Mouse (Mus musculus) cerebellum, adult 2 months (tissue): Measurements from ENCODE around the gene Gripap1. TPM values are rescaled to one million over a fixed set of nuclear protein-coding genes. Genes with fewer than 3 reads are reported as not detected.

Experiments
- DNase-seq, 2 experiments: peaks; one replicate each; pipeline ENCODE4 v3.0.0; 2021
- H3K27ac ChIP-seq: fragments of 200-500 bp; 2 replicates; pipeline ENCODE4 v1.5.1; 2012; ENCODE audit warnings: low read length, control low read depth, inconsistent platforms; ENCODE audit not compliant: insufficient read depth
- H3K27me3 ChIP-seq: fragments of 200-500 bp; 2 replicates; pipeline ENCODE4 v1.6.1; 2012; ENCODE audit warnings: inconsistent platforms, mild to moderate bottlenecking, low read length, moderate library complexity; ENCODE audit not compliant: control insufficient read depth, insufficient read depth
- H3K4me1 ChIP-seq: fragments of 200-500 bp; 2 replicates; pipeline ENCODE4 v1.6.1; 2011; ENCODE audit warnings: low read length; ENCODE audit not compliant: control insufficient read depth, insufficient read depth
- H3K4me3 ChIP-seq: fragments of 200-500 bp; replicated peaks from 2 replicates; pipeline ENCODE3; 2011; ENCODE audit warnings: mild to moderate bottlenecking, low read depth, low read length, control low read depth; ENCODE audit not compliant: insufficient read depth
- CTCF ChIP-seq: fragments of 200-500 bp; IDR thresholded peaks from 2 replicates; pipeline ENCODE4 v1.5.1; 2011; ENCODE audit warnings: low read depth, mild to moderate bottlenecking, control low read depth, low read length, moderate library complexity, borderline replicate concordance; ENCODE audit not compliant: insufficient read depth
- POLR2A ChIP-seq: fragments of 200-500 bp; IDR thresholded peaks from 2 replicates; pipeline ENCODE4 v1.6.1; 2011; ENCODE audit warnings: low read length, control low read depth, borderline replicate concordance; ENCODE audit not compliant: insufficient read depth
- WGBS: fragments of 180-500 bp; shearing (Covaris S2); methylation state at CpG from one replicate; pipeline ENCODE4 v1.1.7; 2018; 5-methylcytosine and 5-hydroxymethylcytosine counted together
- polyA plus RNA-seq: library from polyadenylated mRNA; depleted of rRNA; stranded (reverse); fragments of >200 nt; gene quantifications from 2 replicates; pipeline ENCODE4 v1.2.3, GENCODE M21; 2012

Gripap1 gene
- polyA plus RNA-seq, 1 experiment = 110 TPM

DNA sequence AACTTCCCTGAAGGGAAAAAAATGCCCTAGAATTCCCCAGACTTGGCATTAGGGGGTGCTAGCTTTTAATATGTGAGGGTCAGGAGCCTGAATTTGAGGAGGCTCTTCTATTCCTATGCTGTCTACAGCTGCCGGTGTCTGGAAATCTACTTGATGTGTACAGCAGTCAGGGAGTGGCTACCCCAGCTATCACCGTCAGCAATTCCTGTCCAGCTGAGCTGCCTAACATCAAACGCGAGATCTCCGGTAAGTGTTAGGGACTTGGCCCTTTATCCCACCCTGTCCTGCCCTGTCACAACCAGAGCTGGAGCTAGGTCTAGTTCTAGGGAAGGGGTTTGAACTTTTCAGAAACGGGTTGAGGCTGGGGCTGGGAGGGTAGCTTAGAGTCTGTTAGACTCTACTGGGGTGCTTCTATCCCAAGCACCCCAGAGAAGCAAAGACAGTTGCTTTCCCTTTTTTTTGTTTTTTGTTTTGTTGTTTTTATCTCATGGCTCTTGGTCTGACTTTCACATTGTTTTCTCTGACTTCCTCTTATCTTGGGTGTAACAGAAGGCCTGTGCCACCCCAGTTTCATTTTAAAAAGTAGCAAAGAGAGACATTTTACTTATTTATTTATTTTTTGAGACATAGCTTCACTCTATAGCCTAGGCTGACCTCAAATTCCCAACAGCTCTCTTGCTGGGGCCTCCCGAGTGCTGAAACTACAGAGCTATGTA lies 20.1 kb upstream of the Gripap1 start:
- Histone ChIP-seq H3K27me3 (no peaks in the 10 kb centered on the region), H3K4me1 (peaks cover 5% of the 10 kb centered on the region; the same call in 1 of the 2 replicates), H3K27ac (no peak overlapping the region), H3K4me3 (no peak overlapping the region)
- DNase-seq = no peak
- WGBS = 88% methylated on average over 7 of the region's 7 CpGs
- TF ChIP-seq CTCF (no peak), POLR2A (no peak)

DNA sequence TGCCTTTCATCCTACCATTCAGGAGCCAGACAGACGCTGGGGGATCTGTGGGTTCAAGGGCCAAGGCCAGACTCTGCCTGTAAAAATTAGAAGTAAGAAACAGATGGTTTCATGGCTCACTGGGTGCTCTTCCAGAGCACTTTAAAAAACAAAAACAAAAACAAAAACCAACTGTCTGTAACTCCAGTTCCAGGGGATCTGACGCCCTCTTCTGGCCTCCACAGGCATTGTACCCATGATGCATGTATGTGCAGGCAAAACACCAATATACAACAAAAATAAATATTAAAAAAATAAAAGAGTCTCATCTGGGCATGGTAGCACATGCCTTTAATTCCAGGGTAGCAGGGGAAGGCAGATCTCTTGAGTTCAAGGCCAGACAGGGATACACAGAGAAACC lies 16.8 kb upstream of the Gripap1 start:
- Histone ChIP-seq H3K4me1 (no peaks in the 10 kb centered on the region), H3K4me3 (no peak overlapping the region), H3K27ac (no peak overlapping the region), H3K27me3 (no peaks in the 10 kb centered on the region)
- 13% methylated on average over 2 of the region's 2 CpGs for WGBS
- TF ChIP-seq POLR2A = no peak
- TF ChIP-seq CTCF = peak; percentile 31; the same call in 1 of the 2 replicates
- no peak for DNase-seq

DNA sequence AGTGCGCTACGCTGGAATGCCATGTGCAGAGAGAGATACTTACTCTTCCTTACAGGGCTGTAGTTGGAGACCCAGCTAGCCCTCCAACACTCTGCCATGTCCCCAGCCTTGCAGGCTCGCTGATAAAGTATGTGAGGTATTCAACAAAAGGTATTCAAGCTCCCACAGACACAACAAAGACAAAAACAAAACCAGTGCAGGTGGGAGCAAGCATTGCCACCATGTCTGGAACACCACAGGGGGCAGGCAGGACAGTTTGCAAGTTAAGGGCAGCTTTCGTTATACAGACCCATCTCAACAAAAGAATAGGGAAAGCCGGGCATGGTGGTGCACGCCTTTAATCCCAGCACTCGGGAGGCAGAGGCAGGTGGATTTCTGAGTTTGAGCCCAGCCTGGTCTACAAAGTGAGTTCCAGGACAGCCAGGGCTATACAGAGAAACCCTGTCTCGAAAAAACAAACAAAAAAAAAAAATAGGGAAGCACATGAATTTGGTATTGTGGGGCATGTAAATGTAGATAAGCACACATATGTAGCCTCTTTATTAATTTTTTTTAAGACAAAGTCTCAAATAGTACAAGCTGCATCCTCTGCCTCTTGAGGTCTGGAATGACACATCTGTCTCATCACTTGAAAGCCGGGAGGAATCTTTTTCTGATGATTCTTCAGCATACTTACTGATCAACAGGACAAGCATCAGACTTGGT lies 13.9 kb upstream of the Gripap1 start:
- TF ChIP-seq CTCF (no peak), POLR2A (no peak)
- no peak overlapping the region for H3K4me3 ChIP-seq
- no peak overlapping the region for H3K27ac ChIP-seq
- H3K27me3 ChIP-seq = no peaks in the 10 kb centered on the region
- H3K4me1 ChIP-seq = no peaks in the 10 kb centered on the region
- DNase-seq = no peak
- WGBS = 76% methylated on average over 9 of the region's 9 CpGs

DNA sequence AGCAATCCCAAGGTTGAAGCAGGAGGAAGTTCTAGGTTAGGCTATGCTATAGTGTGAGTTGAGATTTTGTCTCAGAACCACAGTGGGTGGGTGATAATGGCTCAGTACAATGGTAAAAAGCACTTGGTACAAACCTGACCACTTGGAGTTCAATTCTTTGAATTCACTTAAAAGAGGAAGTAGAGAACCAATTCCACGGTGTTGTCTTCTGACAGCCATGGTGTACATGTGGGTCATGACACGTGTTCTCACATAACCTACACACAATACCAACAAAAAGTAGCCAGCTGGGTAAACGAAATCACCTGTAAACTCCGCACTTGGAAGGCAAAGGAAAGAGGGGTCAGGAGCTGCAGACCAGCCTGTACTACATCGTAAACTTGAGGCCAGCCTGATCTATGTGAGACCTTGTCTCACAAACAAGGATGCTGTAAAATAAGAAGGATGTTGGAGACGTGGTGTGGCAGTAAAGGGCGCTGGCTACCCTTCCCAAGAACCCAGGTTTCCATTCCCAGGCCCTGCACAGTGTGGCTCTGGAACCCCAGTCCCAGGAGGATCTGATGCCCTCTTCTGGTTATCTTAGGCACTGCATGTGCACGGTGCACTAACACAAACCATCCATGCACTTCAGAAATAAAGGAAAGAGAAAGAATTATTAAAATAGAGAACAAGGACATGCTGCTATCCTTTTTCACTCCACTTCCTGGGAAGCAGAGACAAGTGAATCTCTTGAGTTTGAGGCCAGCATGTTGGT lies 13.1 kb upstream of the Gripap1 start:
- Histone ChIP-seq H3K27ac (no peak overlapping the region), H3K4me1 (no peaks in the 10 kb centered on the region), H3K27me3 (no peaks in the 10 kb centered on the region), H3K4me3 (no peak overlapping the region)
- WGBS = 49% methylated on average over 8 of the region's 8 CpGs
- DNase-seq = peak; percentile 57 to 68
- TF ChIP-seq POLR2A (no peak), CTCF (peak; percentile 77)

DNA sequence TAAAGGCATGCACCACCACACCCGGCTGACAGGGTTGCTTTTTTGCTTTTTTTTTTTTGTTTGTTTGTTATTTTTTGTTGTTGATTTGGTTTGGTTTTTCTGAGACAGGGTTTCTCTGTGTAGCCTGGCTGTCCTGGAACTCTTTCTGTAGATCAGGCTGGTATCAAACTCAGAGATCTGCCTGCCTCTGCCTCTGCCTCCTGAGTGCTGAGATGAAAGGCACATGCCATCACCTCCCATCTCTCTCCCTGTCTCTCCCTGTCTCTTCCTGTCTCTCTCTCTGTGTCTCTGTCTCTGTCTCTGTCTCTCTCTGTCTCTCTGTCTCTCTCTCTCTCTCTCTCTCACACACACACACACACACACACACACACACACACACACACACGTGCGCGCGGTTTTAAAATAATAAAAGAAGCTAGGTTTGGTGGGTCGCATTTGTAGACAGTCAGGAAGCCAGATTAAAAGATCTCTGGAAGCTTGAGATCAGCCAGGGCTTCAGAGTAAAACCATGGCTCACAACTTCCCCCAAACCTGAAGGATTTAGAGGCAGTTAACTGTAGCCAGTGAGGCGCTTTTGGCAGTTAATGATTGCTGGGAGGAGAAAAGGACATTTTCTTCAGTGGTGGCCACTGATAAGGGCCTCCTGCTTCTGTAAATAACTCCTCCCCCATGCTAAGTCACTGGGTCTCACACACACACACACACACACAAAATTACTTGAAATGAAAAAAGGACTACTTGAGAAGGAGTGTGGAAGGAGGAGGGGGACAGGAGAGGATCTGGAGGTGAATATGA lies 10.9 kb upstream of the Gripap1 start:
- Histone ChIP-seq H3K4me1 (no peaks in the 10 kb centered on the region), H3K27ac (no peak overlapping the region), H3K27me3 (no peaks in the 10 kb centered on the region), H3K4me3 (no peak overlapping the region)
- TF ChIP-seq POLR2A (no peak), CTCF (no peak)
- WGBS = 71% methylated on average over 7 of the region's 7 CpGs
- DNase-seq = no peak

DNA sequence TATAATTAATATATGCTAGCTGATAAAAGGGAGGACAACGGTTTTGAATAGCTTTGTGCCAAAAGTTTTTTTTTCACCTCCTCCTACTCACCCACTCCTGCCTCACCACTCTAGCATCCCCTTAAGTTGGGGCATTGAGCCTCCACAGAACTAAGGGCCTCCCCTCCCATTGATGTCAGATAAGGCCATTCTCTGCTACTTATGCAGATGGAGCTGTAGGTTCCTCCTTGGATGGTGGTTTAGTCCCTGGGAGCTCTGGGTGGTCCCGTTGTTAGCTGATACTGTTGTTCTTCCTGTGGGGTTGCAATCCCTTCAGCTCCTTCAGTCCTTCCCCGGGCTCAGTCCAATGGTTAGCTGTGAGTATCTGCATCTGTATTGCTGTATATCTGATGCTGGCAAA lies 10.3 kb upstream of the Gripap1 start:
- Histone ChIP-seq H3K4me3 (no peak overlapping the region), H3K27me3 (no peaks in the 10 kb centered on the region), H3K27ac (no peak overlapping the region), H3K4me1 (no peaks in the 10 kb centered on the region)
- no peak for TF ChIP-seq CTCF
- no peak for DNase-seq
- 14% methylated on average over 3 of the region's 3 CpGs for WGBS

DNA sequence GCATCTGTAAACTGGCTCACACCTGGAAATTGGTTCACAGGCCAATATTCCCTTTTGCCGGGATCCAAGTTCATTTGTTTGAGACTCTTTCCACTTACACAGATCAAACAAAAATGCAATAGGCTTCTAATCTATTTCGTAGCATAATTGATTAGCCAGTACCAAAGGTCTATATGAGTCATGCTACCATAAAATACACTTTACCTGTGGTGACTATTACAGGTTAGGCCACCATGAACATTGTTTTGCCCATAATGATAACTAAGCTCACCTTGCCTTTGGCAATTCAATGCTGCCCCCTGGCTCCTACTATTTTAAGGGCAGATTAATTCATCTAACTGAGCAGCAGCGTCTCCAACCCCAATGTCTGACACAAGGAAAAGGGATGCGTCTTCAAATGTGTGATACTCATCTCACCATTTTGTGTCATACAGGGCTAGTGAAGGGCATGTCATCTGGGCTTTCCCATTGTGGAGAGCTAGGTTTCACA lies 6.9 kb upstream of the Gripap1 start:
- 77% methylated on average over 4 of the region's 4 CpGs for WGBS
- H3K4me1 ChIP-seq = no peaks in the 10 kb centered on the region
- no peak for DNase-seq
- no peak overlapping the region for H3K4me3 ChIP-seq
- no peak for TF ChIP-seq CTCF
- no peak for TF ChIP-seq POLR2A
- no peaks in the 10 kb centered on the region for H3K27me3 ChIP-seq
- H3K27ac ChIP-seq = no peak overlapping the region
